Mouse (Mus musculus) kidney, adult 8-10 months (tissue): Measurements from ENCODE around the gene 2510002D24Rik.
"Not testable (repeated sequence)": the region's sequence is repeated elsewhere in the genome, so short reads cannot be mapped to it uniquely, and the experiment has no call there.

Experiments used
- DNase-seq, 2 experiments: peaks; one replicate each; pipeline ENCODE4 v3.0.0; 2022

Gene 2510002D24Rik

GRCm38 (mm10) chr16:18858551-18858950 lies 22.2 kb downstream of the 2510002D24Rik start:
- DNase-seq, result peak; percentile 36 to 81

GRCm38 (mm10) chr16:18860186-18860585 lies 23.8 kb downstream of the 2510002D24Rik start:
- DNase-seq, result peak; percentile 42 to 60

- not testable (repeated sequence) for DNase-seq
These were observed 34.1 kb downstream of the 2510002D24Rik start for GRCm38 (mm10) chr16:18870495-18870894.

GRCm38 (mm10) chr16:18876091-18876441 lies 39.7 kb downstream of the 2510002D24Rik start:
- no peak for DNase-seq

- peak; percentile 95 for DNase-seq
These were observed 40.3 kb downstream of the 2510002D24Rik start, which contains the start of the genes Mrpl40 and Hira for GRCm38 (mm10) chr16:18876442-18877308. Mrpl40 (minus strand) TSS chr16:18876862. Hira (plus strand) TSS chr16:18877037.

GRCm38 (mm10) chr16:18877386-18878090 lies 41.2 kb downstream of the 2510002D24Rik start:
- DNase-seq, result peak; percentile 55 to 69

- DNase-seq, result no peak
These were observed 41.8 kb downstream of the 2510002D24Rik start for GRCm38 (mm10) chr16:18878091-18878720.

GRCm38 (mm10) chr16:18884044-18884443 lies 47.7 kb downstream of the 2510002D24Rik start:
- no peak for DNase-seq
